Mouse (Mus musculus) lung, adult 2 months (tissue): Measurements from ENCODE around the gene Syce3. TPM values are rescaled to one million over a fixed set of nuclear protein-coding genes. Genes with fewer than 3 reads are reported as not detected.

Experiments
- DNase-seq: peaks from one replicate; pipeline ENCODE4 v3.0.0; 2022
- H3K4me1 ChIP-seq: fragments of 200-500 bp; 2 replicates; pipeline ENCODE4 v1.6.1; 2011; ENCODE audit warnings: low read length; ENCODE audit not compliant: control insufficient read depth, insufficient read depth
- H3K4me3 ChIP-seq: fragments of 200-500 bp; replicated peaks from 2 replicates; pipeline ENCODE3; 2011; ENCODE audit warnings: low read depth, mild to moderate bottlenecking, control low read depth, low read length; ENCODE audit errors: extremely low read depth
- CTCF ChIP-seq: fragments of 200-500 bp; IDR thresholded peaks from 2 replicates; pipeline ENCODE4 v1.5.1; 2011; ENCODE audit warnings: mild to moderate bottlenecking, low read length, control low read depth; ENCODE audit not compliant: insufficient read depth
- POLR2A ChIP-seq: fragments of 200-500 bp; IDR thresholded peaks from 2 replicates; pipeline ENCODE4 v1.6.1; 2011; ENCODE audit warnings: low read depth, mild to moderate bottlenecking, control low read depth, low read length, borderline replicate concordance; ENCODE audit errors: extremely low read depth
- WGBS: fragments of 180-500 bp; shearing (Covaris S2); methylation state at CpG from one replicate; pipeline ENCODE4 v1.1.7; 2018; 5-methylcytosine and 5-hydroxymethylcytosine counted together
- polyA plus RNA-seq: library from polyadenylated mRNA; depleted of rRNA; stranded (reverse); fragments of >200 nt; gene quantifications from 2 replicates; pipeline ENCODE4 v1.2.3, GENCODE M21; 2012

The Syce3 gene
- polyA plus RNA-seq, 1 experiment, result not detected

DNA sequence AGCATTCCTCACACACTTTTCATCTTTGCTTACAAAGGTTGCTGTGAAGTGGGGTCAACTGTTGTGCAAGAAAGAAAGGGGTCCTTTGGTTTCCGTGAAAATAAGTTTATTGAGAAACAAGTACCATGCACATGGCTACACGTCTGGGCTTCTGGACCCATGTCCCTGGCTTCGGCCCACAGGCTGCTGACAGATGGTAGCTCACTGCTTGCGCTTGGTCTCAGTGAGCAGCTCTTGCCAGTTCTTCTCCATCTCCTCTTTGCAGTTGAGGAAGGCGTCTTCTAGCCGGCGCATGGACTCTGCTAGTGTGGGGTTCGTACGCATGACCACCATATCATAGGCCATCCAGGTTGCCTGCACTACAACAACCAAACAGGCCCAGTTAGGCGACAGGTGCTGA is 20.2 kb downstream of the Syce3 start:
- TF ChIP-seq POLR2A (no peak), CTCF (no peak)
- no peaks in the 10 kb centered on the region for H3K4me1 ChIP-seq
- no peak overlapping the region for H3K4me3 ChIP-seq
- 88% methylated on average over 10 of the region's 10 CpGs for WGBS
- no peak for DNase-seq

DNA sequence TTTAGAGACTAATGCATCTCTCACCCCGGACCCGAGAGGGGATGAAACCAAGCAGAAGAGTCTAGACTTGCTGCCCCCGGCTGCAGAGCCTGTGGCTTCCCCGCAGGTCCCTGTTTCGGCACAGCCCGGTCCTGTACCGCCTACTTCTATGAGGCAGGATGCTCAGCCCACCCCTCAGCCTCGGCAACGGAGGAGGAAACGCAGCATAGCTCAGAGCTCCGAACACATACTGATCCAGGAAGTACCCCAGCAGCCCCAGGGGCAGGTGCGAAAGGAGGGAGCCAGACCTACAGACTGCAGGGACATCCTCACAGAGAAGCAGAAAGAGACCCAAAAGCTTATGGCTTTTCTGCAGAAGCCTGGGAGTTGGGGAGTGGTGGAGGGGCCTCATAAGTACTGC is 23.2 kb downstream of the Syce3 start:
- Histone ChIP-seq H3K4me1 (no peaks in the 10 kb centered on the region), H3K4me3 (no peak overlapping the region)
- 33% methylated on average over 12 of the region's 12 CpGs for WGBS
- TF ChIP-seq CTCF (no peak), POLR2A (no peak)
- DNase-seq, result no peak

DNA sequence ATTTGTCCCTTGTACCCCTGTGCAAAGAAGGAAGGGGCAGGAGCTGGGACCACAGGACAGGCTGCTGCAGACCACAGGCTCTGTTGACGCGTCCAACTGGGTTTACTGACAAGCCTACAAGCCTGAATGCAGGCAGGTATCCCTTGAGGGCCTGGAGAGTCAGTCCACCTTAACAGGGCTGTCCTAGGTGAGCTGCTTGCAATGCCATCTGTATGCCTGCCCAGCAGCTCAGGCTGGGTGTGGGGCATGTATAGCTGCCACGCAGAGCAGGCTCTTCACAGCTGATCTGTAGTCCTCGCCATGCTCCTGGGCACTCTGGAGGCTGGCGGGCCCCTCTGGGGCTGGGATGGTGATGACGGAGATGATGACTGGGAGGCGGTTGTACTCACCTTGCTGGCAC is 25.7 kb downstream of the Syce3 start, which contains the start of gene Klhdc7b:
TSS of gene Klhdc7b (plus strand) at position 301 of the 400 bp plus-strand sequence.
- H3K4me1 ChIP-seq, result no peaks in the 10 kb centered on the region
- no peak for TF ChIP-seq POLR2A
- TF ChIP-seq CTCF, result no peak
- 84% methylated on average over 7 of the region's 7 CpGs for WGBS
- no peak for DNase-seq
- no peak within 1 kb of the TSS for H3K4me3 ChIP-seq

DNA sequence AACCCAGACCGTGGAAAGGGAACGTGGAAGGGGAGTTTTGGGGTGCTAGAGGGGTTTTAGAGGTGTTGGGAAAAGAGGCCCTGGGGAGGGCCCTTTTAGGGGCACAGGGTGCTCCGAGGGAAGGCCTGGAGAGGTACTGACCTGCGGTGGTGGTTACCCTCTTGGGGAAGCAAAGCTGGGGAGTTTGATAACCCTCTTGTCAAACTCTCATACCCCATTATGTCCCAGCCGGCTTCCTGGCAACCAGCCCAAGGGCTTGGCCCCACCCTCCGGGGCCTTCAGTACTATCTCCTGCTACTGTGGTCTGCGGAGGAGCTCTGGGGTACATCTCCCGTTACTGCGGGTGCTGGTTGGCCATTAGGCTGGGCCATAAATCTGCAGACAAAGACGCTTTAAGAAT is 30.9 kb downstream of the Syce3 start:
- DNase-seq, result no peak
- Histone ChIP-seq H3K4me1 (no peaks in the 10 kb centered on the region), H3K4me3 (no peak overlapping the region)
- 19% methylated on average over 10 of the region's 10 CpGs for WGBS
- TF ChIP-seq CTCF, result no peak
- TF ChIP-seq POLR2A, result no peak

GRCm38 (mm10) chr15:89378831-89379401 is 31.4 kb downstream of the Syce3 start, which contains the start of gene Odf3b:
Odf3b (minus strand) TSS chr15:89379282.
- WGBS, result 2% methylated on average over 33 of the region's 33 CpGs
- TF ChIP-seq CTCF (no peak), POLR2A (no peak; the same call in 1 of the 2 replicates)
- peak; percentile 44 for DNase-seq
- H3K4me1 ChIP-seq, result peaks cover 2% of the 10 kb centered on the region; the same call in 1 of the 2 replicates
- H3K4me3 ChIP-seq, result peak within 1 kb of the TSS; percentile 45

DNA sequence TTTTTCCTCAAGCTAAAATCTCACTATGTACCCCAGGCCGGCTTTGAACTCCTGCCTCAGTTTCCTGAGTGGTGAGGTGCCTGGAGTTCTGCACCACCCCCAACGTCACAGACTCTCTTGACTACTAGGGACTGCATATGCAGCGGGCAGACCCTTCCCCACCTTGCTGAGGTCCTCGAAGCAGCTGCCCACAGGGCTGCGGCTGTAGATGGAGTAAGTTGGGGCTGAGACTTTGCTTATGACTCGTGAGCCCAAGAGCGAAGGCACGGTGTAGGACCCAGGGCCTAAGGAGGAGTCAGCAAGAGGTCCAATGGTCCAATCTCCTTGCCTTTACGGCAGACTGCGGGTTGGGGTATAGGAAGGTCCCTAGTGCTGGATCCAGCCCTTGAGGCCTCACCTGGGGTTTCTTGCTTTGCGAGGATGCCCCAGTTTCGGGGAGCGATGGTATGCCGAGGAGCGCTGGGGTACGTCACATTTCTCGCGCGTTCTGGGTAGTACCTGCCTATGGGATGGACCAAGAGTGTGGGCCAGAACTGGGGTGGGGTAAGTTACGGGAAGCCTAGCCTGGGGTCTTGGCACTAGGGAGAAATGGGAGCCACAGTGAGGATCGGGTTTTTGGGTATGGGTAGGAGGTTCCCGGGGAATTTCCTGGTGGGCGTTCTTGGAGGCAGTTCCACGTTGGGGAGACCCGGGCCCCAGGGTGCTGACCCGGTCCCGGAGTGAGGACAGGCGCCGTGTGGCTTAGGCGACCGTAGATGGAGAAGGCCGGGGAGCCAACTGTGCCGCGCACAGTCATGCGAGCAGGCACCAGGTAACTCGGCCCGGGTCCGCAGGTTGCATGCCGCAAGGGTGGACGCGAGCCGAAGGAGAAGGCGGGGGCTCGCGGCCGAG is 32.1 kb downstream of the Syce3 start:
- DNase-seq, result no peak
- peaks cover 2% of the 10 kb centered on the region; the same call in 1 of the 2 replicates for H3K4me1 ChIP-seq
- peak overlapping the region; percentile 45 for H3K4me3 ChIP-seq
- TF ChIP-seq POLR2A (peak; percentile 11; the same call in 1 of the 2 replicates), CTCF (no peak)
- 20% methylated on average over 46 of the region's 46 CpGs for WGBS

DNA sequence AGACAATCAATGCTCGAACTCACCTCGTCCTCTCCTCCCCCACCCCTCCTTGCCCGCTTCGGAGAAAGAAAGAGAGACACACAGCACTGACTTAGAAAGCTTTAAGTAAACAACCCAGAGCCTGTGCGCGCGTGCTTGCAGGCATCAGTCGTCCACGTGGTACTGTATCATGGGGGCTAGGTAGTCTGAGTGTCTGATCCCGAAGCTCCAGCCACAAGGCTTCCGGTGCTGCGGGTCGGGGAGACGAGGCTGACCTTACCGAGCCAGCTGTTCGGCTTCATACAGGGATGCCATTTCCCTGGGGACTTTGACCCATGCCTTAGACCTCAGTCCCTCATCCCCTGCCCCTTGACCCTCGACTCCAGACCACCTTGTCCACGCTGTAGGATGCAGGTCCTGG is 32.9 kb downstream of the Syce3 start:
- TF ChIP-seq POLR2A (no peak), CTCF (no peak)
- WGBS, result 16% methylated on average over 18 of the region's 18 CpGs
- no peak for DNase-seq
- peaks cover 7% of the 10 kb centered on the region for H3K4me1 ChIP-seq
- no peak overlapping the region for H3K4me3 ChIP-seq

DNA sequence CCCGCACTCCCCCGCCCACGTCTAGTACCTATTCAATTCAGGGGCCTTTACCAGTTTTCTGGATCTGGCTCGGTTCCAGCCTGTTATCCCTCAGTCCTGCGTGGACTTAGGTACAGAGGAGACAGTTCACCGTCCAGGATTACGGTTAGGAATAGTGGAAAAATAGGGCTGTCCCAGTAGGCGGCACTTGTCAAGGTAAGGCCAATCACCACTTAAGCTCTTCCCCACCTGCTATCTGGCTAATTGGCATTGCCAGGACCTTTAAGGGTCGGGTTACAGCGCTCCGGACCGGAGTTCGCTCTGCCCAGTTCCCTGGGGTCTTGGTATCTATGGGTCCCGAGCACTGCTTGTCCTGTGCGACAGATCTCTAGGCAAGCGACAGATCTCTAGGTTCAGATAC is 33.3 kb downstream of the Syce3 start, which contains the start of gene Tymp:
TSS of gene Tymp (minus strand) at position 83 of the 400 bp plus-strand sequence.
- Histone ChIP-seq H3K4me1 (peaks cover 7% of the 10 kb centered on the region), H3K4me3 (no peak within 1 kb of the TSS)
- no peak for DNase-seq
- TF ChIP-seq CTCF, result no peak
- no peak for TF ChIP-seq POLR2A
- 48% methylated on average over 16 of the region's 16 CpGs for WGBS

DNA sequence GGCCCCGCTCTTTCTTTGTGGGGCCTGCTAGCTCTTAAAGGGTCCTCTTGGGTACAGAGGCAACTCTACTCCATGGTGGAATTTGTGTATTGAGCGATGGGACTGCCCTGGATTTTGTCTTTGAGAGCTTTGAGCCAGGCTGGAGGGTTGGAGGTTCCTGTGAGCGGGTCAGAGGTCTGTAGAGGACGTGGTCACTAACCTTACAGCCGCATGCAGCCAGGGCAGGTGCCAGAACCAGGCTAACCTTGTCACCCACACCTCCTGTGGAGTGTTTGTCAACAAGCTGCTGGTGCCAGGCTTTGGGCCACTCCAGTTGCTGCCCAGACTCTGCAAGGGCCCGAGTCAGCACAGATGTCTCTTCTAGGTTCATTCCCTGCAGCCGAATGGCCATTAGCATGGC is 34.3 kb downstream of the Syce3 start:
- peaks cover 7% of the 10 kb centered on the region for H3K4me1 ChIP-seq
- TF ChIP-seq POLR2A (no peak), CTCF (no peak)
- WGBS, result 70% methylated on average over 7 of the region's 7 CpGs

More for the DNA sequence above, 34.3 kb downstream of the Syce3 start:
- no peak for DNase-seq
- H3K4me3 ChIP-seq, result no peak overlapping the region
